Mouse (Mus musculus): ENCODE results near the gene Hils1. TPM values are rescaled to one million over a fixed set of nuclear protein-coding genes. Genes with fewer than 3 reads are reported as not detected.
"Not testable (repeated sequence)": the region's sequence is repeated elsewhere in the genome, so short reads cannot be mapped to it uniquely, and the experiment has no call there.

Hils1 gene
- polyA plus RNA-seq, 1 experiment from 2014 or later = not detected

DNA sequence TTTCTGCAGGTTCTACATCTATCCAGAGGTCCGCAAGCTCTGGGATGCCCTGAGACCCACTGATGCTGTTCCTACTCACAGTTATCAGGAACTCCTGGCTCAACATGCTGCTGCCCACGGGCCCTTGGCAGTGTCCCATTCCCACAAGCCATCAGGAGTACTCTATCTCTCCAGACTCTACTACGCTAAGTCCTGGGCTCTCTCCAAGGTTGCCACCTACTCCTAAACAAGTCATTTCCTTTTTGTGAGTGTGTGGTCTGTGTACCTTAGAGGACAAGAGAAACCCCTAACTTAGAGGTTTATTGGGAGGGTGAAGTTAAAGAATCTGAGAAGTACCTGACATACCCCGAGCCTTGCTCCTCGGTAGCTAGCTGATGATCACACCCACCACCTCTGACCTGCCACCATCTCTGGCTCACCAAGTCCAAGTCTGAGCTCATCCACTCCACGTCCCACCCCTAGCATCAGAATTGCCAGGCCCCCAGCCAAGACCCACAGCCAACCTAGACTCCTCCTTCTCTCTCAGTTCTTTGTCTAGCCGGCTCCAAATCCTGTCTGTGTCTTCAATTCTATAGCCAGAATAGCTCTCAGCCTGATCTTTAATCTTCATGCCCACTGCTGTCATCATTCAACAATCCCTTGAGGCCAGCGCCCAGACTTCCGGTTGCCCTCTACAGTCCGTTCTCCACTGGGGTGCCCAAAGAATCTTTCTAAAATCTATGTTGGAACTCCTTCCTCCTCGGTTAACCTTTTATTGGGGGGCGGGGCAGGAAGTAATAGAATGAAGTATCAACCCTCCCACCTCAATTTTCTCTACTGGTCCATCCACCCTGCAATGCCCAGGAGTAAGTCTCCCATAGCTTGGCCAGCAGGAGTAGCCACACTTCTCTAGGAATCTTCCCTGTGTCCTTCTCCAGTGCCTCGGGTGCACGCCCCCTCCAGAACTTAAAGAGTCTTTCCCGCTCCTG is 41.6 kb downstream of the Hils1 start:
- Histone ChIP-seq H3K27me3 (ENCODE audit: insufficient read depth, low read length) (no peaks in the 10 kb centered on the region), H3K36me3 (ENCODE audit: insufficient read depth) (peaks cover 21% of the 10 kb centered on the region), H3K4me1 (ENCODE audit: insufficient read depth) (peaks cover 22% of the 10 kb centered on the region; the same call in 1 of the 2 replicates), H3K9ac (peak overlapping the region; percentile 91), H3K27ac (ENCODE audit: low read depth) (peak overlapping the region; percentile 96), H3K4me2 (peak overlapping the region; percentile 87), H3K9me3 (ENCODE audit: low read depth, low read length) (no peaks in the 10 kb centered on the region), H3K4me3 (ENCODE audit: low read depth, low read length) (peak overlapping the region; percentile 72)
- ATAC-seq (ENCODE audit: insufficient read depth) (peak; percentile 50), DNase-seq (peak; percentile 71)
- no peak for TF ChIP-seq CTCF (IDR thresholded peaks at IDR 0.05; ENCODE audit: low read depth)
- WGBS = 24% methylated on average over 15 of the region's 15 CpGs

GRCm38 (mm10) chr11:95009629-95010014 is 42.2 kb downstream of the Hils1 start, which contains the start of gene Samd14:
Samd14 (plus strand) TSS chr11:95009879.
- no peak for TF ChIP-seq CTCF (IDR thresholded peaks at IDR 0.05; ENCODE audit: low read depth)
- H3K4me3 ChIP-seq (ENCODE audit: low read depth, low read length) = peak within 1 kb of the TSS; percentile 72
- H3K27me3 ChIP-seq (ENCODE audit: insufficient read depth, low read length) = no peaks in the 10 kb centered on the region
- H3K4me1 ChIP-seq (ENCODE audit: insufficient read depth) = peaks cover 22% of the 10 kb centered on the region; the same call in 1 of the 2 replicates
- H3K4me2 ChIP-seq = peak within 1 kb of the TSS; percentile 87
- ATAC-seq (ENCODE audit: insufficient read depth) (peak; percentile 79), DNase-seq (peak; percentile 89)
- peak within 1 kb of the TSS; percentile 96 for H3K27ac ChIP-seq (ENCODE audit: low read depth)
- peaks cover 21% of the 10 kb centered on the region for H3K36me3 ChIP-seq (ENCODE audit: insufficient read depth)
- H3K9me3 ChIP-seq (ENCODE audit: low read depth, low read length) = no peaks in the 10 kb centered on the region
- peak within 1 kb of the TSS; percentile 91 for H3K9ac ChIP-seq
- WGBS = under 1% methylated on average over 31 of the region's 32 CpGs

- Histone ChIP-seq H3K4me2 (peak overlapping the region; percentile 87), H3K27me3 (ENCODE audit: insufficient read depth, low read length) (no peaks in the 10 kb centered on the region), H3K9me3 (ENCODE audit: low read depth, low read length) (no peaks in the 10 kb centered on the region), H3K4me3 (ENCODE audit: low read depth, low read length) (peak overlapping the region; percentile 72), H3K27ac (ENCODE audit: low read depth) (peak overlapping the region; percentile 96), H3K4me1 (ENCODE audit: insufficient read depth) (peaks cover 22% of the 10 kb centered on the region; the same call in 1 of the 2 replicates), H3K9ac (peak overlapping the region; percentile 91), H3K36me3 (ENCODE audit: insufficient read depth) (peaks cover 21% of the 10 kb centered on the region)
- DNase-seq (peak; percentile 39), ATAC-seq (ENCODE audit: insufficient read depth) (peak; percentile 14; the same call in 1 of the 2 replicates)
- under 1% methylated on average over 37 of the region's 40 CpGs for WGBS
- no peak for TF ChIP-seq CTCF (IDR thresholded peaks at IDR 0.05; ENCODE audit: low read depth)
These were observed 42.8 kb downstream of the Hils1 start for GRCm38 (mm10) chr11:95010141-95010739.

DNA sequence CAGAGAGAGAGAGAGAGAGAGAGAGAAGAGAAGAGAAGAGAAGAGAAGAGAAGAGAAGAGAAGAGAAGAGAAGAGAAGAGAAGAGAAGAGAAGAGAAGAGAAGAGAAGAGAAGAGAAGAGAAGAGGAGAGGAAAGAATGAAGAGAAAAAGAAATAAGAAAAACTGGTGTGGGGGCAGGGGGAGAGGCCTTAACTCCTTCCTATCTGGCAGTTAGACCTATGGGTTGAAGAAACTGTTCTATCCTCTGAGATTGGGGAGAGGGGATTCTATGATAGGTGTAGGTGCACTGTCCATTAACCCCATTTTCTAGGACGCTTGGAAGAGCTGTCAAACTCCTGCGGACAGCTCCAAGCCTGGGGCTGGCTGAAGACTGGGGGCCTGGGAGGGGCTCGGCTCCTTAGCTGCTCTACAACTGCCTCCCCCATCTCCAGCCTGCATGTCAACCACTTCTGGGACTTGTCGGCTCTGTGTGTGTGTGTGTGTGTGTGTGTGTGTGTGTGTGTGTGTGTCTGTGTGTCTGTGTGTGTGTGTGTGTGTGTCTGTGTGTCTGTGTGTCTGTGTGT is 43.5 kb downstream of the Hils1 start:
- 6% methylated on average over 4 of the region's 4 CpGs for WGBS
- not testable (repeated sequence) for H3K27me3 ChIP-seq (ENCODE audit: insufficient read depth, low read length); H3K9me3 ChIP-seq (ENCODE audit: low read depth, low read length); ATAC-seq (ENCODE audit: insufficient read depth); DNase-seq
- H3K4me2 ChIP-seq = peak overlapping the region; percentile 87
- H3K27ac ChIP-seq (ENCODE audit: low read depth) = peak overlapping the region; percentile 30; the same call in 1 of the 2 replicates
- H3K9ac ChIP-seq = peak overlapping the region; percentile 91
- H3K36me3 ChIP-seq (ENCODE audit: insufficient read depth) = peaks cover 17% of the 10 kb centered on the region; the same call in 1 of the 2 replicates
- peaks cover 22% of the 10 kb centered on the region; the same call in 1 of the 2 replicates for H3K4me1 ChIP-seq (ENCODE audit: insufficient read depth)
- peak overlapping the region; percentile 72 for H3K4me3 ChIP-seq (ENCODE audit: low read depth, low read length)

GRCm38 (mm10) chr11:95011416-95011815 is 44.0 kb downstream of the Hils1 start:
- DNase-seq (no peak), ATAC-seq (ENCODE audit: insufficient read depth) (no peak)
- peak overlapping the region; percentile 87 for H3K4me2 ChIP-seq
- peak overlapping the region; percentile 3; the same call in 1 of the 2 replicates for H3K27ac ChIP-seq (ENCODE audit: low read depth)
- H3K9me3 ChIP-seq (ENCODE audit: low read depth, low read length) = no peaks in the 10 kb centered on the region
- H3K4me3 ChIP-seq (ENCODE audit: low read depth, low read length) = peak overlapping the region; percentile 72
- H3K36me3 ChIP-seq (ENCODE audit: insufficient read depth) = peaks cover 19% of the 10 kb centered on the region; the same call in 1 of the 2 replicates
- H3K9ac ChIP-seq = peak overlapping the region; percentile 18
- no peaks in the 10 kb centered on the region for H3K27me3 ChIP-seq (ENCODE audit: insufficient read depth, low read length)
- 23% methylated on average over 1 of the region's 1 CpGs for WGBS
- TF ChIP-seq CTCF (IDR thresholded peaks at IDR 0.05; ENCODE audit: low read depth) = no peak
- peaks cover 18% of the 10 kb centered on the region; the same call in 1 of the 2 replicates for H3K4me1 ChIP-seq (ENCODE audit: insufficient read depth)

DNA sequence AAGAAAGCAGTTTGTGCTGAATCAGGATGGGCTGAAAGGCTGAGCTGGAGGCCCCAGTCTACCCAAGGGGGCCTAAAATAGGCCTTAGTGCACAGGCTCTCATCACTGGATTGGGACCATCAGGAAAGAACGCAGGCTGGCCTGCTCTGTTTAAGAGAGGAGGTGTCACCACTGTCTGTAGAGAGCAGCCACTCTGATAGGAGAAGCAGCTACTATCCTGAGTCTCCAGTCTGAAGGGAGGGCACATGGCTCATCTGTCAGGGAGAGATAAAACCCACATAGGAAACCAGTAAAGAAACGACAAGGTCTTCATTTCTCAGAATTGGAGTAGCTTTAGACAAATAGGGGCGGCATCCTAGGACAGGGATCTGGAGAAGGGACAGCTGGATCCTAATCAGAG is 44.7 kb downstream of the Hils1 start:
- H3K36me3 ChIP-seq (ENCODE audit: insufficient read depth) = peaks cover 24% of the 10 kb centered on the region; the same call in 1 of the 2 replicates
- H3K27me3 ChIP-seq (ENCODE audit: insufficient read depth, low read length) = no peaks in the 10 kb centered on the region
- peak overlapping the region; percentile 72 for H3K4me3 ChIP-seq (ENCODE audit: low read depth, low read length)
- peaks cover 18% of the 10 kb centered on the region; the same call in 1 of the 2 replicates for H3K4me1 ChIP-seq (ENCODE audit: insufficient read depth)
- no peaks in the 10 kb centered on the region for H3K9me3 ChIP-seq (ENCODE audit: low read depth, low read length)
- peak overlapping the region; percentile 18 for H3K9ac ChIP-seq
- ATAC-seq (ENCODE audit: insufficient read depth) = no peak
- H3K4me2 ChIP-seq = peak overlapping the region; percentile 87
- no peak for DNase-seq
- no peak for TF ChIP-seq CTCF (IDR thresholded peaks at IDR 0.05; ENCODE audit: low read depth)
- 38% methylated on average over 3 of the region's 3 CpGs for WGBS
- peak overlapping the region; percentile 3 for H3K27ac ChIP-seq (ENCODE audit: low read depth)
